Mouse (Mus musculus) ES-Bruce4 (cell line): ENCODE measurements around the gene Gab1.
A peak's percentile ranks its signal among the peaks of the same experiment; 100 is the strongest.

Experiments used
- CTCF ChIP-seq: IDR thresholded peaks from one replicate; pipeline ENCODE4 v1.8.1; 2011; ENCODE audit warnings: low read depth, low read length
- POLR2A ChIP-seq: IDR thresholded peaks from one replicate; pipeline ENCODE4 v1.8.1; 2011; ENCODE audit warnings: low read length; ENCODE audit not compliant: insufficient read depth

DNA sequence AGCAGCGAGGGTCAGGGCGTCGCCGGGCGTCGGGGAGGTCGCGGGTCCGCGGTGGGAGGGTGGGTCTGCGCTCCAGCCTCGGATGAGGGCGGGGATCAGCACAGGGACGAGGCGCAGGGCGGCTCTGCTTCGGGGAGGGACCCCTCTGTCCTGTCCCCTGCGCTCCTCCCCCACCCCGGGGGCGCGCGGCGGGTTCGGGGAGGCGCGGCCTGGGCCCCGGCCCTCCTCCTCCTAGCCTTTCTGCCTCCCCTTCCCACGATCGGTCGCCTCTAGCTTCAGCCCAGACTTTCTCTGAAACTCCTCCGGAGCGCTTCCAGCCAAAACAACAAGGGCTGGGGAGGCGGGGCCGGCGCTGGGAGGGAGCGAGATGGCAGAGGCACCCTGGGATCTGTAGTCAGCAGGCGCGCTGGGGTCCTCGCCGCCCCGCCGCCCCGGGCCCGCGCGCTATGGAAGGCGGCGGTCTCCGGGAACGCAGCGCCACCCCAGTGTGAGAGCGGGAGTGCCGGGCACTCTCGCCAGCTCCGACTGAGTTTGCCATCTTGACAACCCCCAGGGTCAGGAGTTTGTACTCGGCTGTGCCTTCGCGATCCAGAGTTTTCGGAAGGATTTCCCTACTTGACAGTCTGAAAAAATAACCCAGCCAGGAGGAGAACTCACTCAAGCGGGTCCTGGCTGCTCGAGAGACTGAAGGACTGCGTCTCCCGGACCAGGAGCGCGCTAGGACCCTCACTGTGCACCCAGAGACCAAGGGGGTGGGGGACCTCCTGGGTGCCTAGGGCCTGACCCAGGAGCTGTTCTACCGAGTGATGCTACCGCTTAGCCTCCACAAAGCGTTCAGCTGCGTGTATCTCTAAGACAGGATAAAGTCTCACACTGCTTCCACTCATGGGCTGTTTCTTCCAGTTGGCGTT, at the start of gene Gab1:
- TF ChIP-seq CTCF (peak; percentile 23), POLR2A (no peak)
